Mouse (Mus musculus) cerebellum, adult 2 months (tissue): ENCODE measurements around the gene Rab21.

ENCODE experiments used
- CTCF ChIP-seq: fragments of 200-500 bp; IDR thresholded peaks from 2 replicates; pipeline ENCODE4 v1.5.1; 2011; ENCODE audit warnings: low read depth, mild to moderate bottlenecking, control low read depth, low read length, moderate library complexity, borderline replicate concordance; ENCODE audit not compliant: insufficient read depth
- POLR2A ChIP-seq: fragments of 200-500 bp; IDR thresholded peaks from 2 replicates; pipeline ENCODE4 v1.6.1; 2011; ENCODE audit warnings: low read length, control low read depth, borderline replicate concordance; ENCODE audit not compliant: insufficient read depth

DNA sequence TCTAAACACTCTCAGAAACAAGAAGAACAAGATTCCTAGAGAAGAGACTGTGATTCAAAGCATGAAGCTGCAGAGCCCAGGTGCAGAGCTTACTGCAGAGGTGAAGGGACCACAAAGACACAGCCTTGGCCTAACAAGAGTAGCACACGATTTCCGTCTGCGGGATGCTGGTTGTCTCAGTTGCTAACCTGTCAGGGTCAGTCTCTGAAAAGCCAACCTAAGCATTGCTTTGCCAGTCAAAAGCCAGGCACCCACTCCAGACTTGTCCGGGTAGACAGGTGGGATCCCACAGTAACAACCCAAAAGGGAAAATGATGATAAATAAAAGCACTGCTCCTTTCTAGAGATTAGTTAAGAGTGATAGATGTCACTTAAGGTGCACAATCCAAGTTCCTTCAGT, 6.2 kb downstream of the Rab21 start:
- TF ChIP-seq POLR2A (no peak), CTCF (no peak)
